Mouse (Mus musculus) G1E (cell line): ENCODE measurements around the gene Mcm8. TPM values are rescaled to one million over a fixed set of nuclear protein-coding genes. Genes with fewer than 3 reads are reported as not detected.

Experiments
- ATAC-seq: 2 replicates; pipeline ENCODE4 v1.8.0; 2016; ENCODE audit warnings: mild to moderate bottlenecking; ENCODE audit not compliant: insufficient number of reproducible peaks, poor library complexity, low FRiP score, severe bottlenecking; ENCODE audit errors: extremely low read depth
- DNase-seq: peaks from one replicate; pipeline ENCODE4 v3.0.0; 2012; ENCODE audit warnings: low spot score
- H3K27me3 ChIP-seq: 2 replicates; pipeline ENCODE4 v1.6.1; 2012; ENCODE audit warnings: mild to moderate bottlenecking, low read length, inconsistent platforms; ENCODE audit not compliant: insufficient read depth
- H3K36me3 ChIP-seq: replicated peaks from 2 replicates; pipeline ENCODE3; 2012; ENCODE audit warnings: mild to moderate bottlenecking, inconsistent platforms
- H3K4me1 ChIP-seq: 2 replicates; pipeline ENCODE4 v1.6.1; 2012; ENCODE audit warnings: low read depth, low read length, inconsistent platforms, mixed read lengths; ENCODE audit not compliant: insufficient read depth
- H3K4me3 ChIP-seq: 2 replicates; pipeline ENCODE4 v1.5.1; 2012; ENCODE audit warnings: low read depth, mild to moderate bottlenecking, inconsistent platforms, low read length, moderate library complexity, mixed read lengths
- H3K9me3 ChIP-seq: replicated peaks from 2 replicates; pipeline ENCODE4 v1.6.1; 2012; ENCODE audit warnings: inconsistent platforms
- CTCF ChIP-seq: IDR thresholded peaks from 2 replicates; pipeline ENCODE4 v1.5.1; 2012; ENCODE audit warnings: low read depth, low read length, inconsistent platforms, mixed read lengths
- GATA1 ChIP-seq: IDR thresholded peaks from 2 replicates; pipeline ENCODE4 v1.6.1; 2012; ENCODE audit warnings: borderline replicate concordance, low read length, inconsistent platforms, mixed read lengths
- GATA2 ChIP-seq: IDR thresholded peaks from 2 replicates; pipeline ENCODE4 v1.6.1; 2012; ENCODE audit warnings: low read depth, low read length, inconsistent platforms, borderline replicate concordance
- POLR2AphosphoS5 ChIP-seq: IDR thresholded peaks from 2 replicates; pipeline ENCODE4 v1.6.1; 2012; ENCODE audit warnings: low read depth, low read length, inconsistent platforms; ENCODE audit not compliant: insufficient replicate concordance
- TAL1 ChIP-seq: conservative IDR thresholded peaks from 2 replicates; pipeline ENCODE4 v1.6.1; 2012; ENCODE audit warnings: low read depth, low read length, inconsistent platforms, mixed read lengths
- polyA plus RNA-seq: library from polyadenylated mRNA; stranded (reverse); fragments of >175 nt; gene quantifications from 2 replicates; pipeline ENCODE4 v1.2.3, GENCODE M21; 2012
- total RNA-seq, 2 experiments: library from RNA; stranded (forward) in 1 of 2; stranded (reverse) in 1 of 2; fragments of 200-1000 nt in 1 of 2; fragments of >200 nt in 1 of 2; fragmentation: Nextera tagmentation in 1 of 2; gene quantifications; 2 replicates each; pipeline ENCODE4 v1.2.3; 2014 to 2017

The Mcm8 gene
- total and polyA plus RNA-seq, 3 experiments = 3.2 to 35.7 (median 16.4) TPM

- no peaks in the 10 kb centered on the region for H3K9me3 ChIP-seq
- H3K4me3 ChIP-seq = no peak overlapping the region
- ATAC-seq = no peak
- peaks cover 25% of the 10 kb centered on the region for H3K27me3 ChIP-seq
- TF ChIP-seq TAL1 (no peak), GATA1 (no peak), GATA2 (no peak), CTCF (no peak), POLR2AphosphoS5 (no peak)
- peaks cover 2% of the 10 kb centered on the region; the same call in 1 of the 2 replicates for H3K4me1 ChIP-seq
- no peak for DNase-seq
- H3K36me3 ChIP-seq = no peaks in the 10 kb centered on the region
Measured at GRCm38 (mm10) chr2:132884303-132884967, 68.5 kb downstream of the Mcm8 start.

DNA sequence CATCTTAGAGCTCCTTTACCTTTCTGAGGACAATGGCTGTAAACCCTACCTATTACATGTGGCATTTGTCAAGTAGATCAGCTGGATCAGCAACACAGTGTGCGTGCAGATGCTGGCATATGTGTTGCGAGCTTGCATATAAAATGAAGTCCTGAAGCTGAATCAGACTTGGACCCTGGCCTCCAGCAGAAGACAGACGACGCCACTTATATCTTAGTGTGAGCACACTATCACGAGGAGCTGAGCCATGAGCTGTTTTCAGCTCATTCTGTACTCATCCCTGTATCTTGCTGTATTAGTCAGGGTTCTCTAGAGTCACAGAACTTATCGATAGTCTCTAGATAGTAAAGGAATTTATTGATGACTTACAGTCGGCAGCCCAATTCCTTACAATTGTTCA is 69.4 kb downstream of the Mcm8 start:
- Histone ChIP-seq H3K4me1 (no peaks in the 10 kb centered on the region), H3K27me3 (peaks cover 20% of the 10 kb centered on the region), H3K4me3 (no peak overlapping the region), H3K9me3 (no peaks in the 10 kb centered on the region), H3K36me3 (no peaks in the 10 kb centered on the region)
- no peak for TF ChIP-seq GATA1
- no peak for TF ChIP-seq CTCF
- TF ChIP-seq TAL1 = no peak
- TF ChIP-seq GATA2 = no peak
- TF ChIP-seq POLR2AphosphoS5 = no peak
- no peak for ATAC-seq
- no peak for DNase-seq

Other genes with a start within 250 kb of the Mcm8 start
- 111 and 154 TPM in 2 replicates for gene Gpcpd1, start 228.4 kb upstream of the Mcm8 start, total RNA-seq (2014; fragmentation: Nextera tagmentation)
- gene Gpcpd1, start 228.4 kb upstream of the Mcm8 start, total RNA-seq (2017) = 37.4 and 47.9 TPM in 2 replicates
- 14.6 and 21.7 TPM in 2 replicates for gene Gpcpd1, start 228.4 kb upstream of the Mcm8 start, polyA plus RNA-seq
- gene Shld1, start 129.2 kb upstream of the Mcm8 start, total RNA-seq (2014; fragmentation: Nextera tagmentation) = 4.9 and 5.2 TPM in 2 replicates
- gene Shld1, start 129.2 kb upstream of the Mcm8 start, total RNA-seq (2017) = 15.0 and 19.6 TPM in 2 replicates
- gene Shld1, start 129.2 kb upstream of the Mcm8 start, polyA plus RNA-seq = 1.2 and 2.7 TPM in 2 replicates
- gene Chgb, start 34.9 kb upstream of the Mcm8 start, total RNA-seq (2014; fragmentation: Nextera tagmentation) = not detected in 2 replicates
- 0.12 and 0.33 TPM in 2 replicates for gene Chgb, start 34.9 kb upstream of the Mcm8 start, total RNA-seq (2017)
- gene Chgb, start 34.9 kb upstream of the Mcm8 start, polyA plus RNA-seq = 0.04 TPM in 1 of 2 replicates, not detected in the other
- 26.0 and 42.0 TPM in 2 replicates for gene Trmt6, start 86 bp upstream of the Mcm8 start, total RNA-seq (2014; fragmentation: Nextera tagmentation)
- 46.9 and 56.4 TPM in 2 replicates for gene Trmt6, start 86 bp upstream of the Mcm8 start, total RNA-seq (2017)
- 7.3 and 9.9 TPM in 2 replicates for gene Trmt6, start 86 bp upstream of the Mcm8 start, polyA plus RNA-seq
- 48.8 and 55.3 TPM in 2 replicates for gene Crls1, start 30.5 kb downstream of the Mcm8 start, total RNA-seq (2014; fragmentation: Nextera tagmentation)
- 51.7 and 57.3 TPM in 2 replicates for gene Crls1, start 30.5 kb downstream of the Mcm8 start, total RNA-seq (2017)
- 39.2 and 55.0 TPM in 2 replicates for gene Crls1, start 30.5 kb downstream of the Mcm8 start, polyA plus RNA-seq
- gene Lrrn4, start 64.8 kb downstream of the Mcm8 start, total RNA-seq (2014; fragmentation: Nextera tagmentation) = not detected in 2 replicates
- 0.06 and 0.11 TPM in 2 replicates for gene Lrrn4, start 64.8 kb downstream of the Mcm8 start, total RNA-seq (2017)
- not detected in 2 replicates for gene Lrrn4, start 64.8 kb downstream of the Mcm8 start, polyA plus RNA-seq
- not detected in 2 replicates for gene Fermt1, start 129.8 kb downstream of the Mcm8 start, total RNA-seq (2014; fragmentation: Nextera tagmentation)
- 0.05 TPM in 1 of 2 replicates, not detected in the other for gene Fermt1, start 129.8 kb downstream of the Mcm8 start, total RNA-seq (2017)
- gene Fermt1, start 129.8 kb downstream of the Mcm8 start, polyA plus RNA-seq = not detected in 2 replicates